Mouse (Mus musculus) cerebellum, adult 11-12 months (tissue): Measurements from ENCODE around the gene Eya2.
A peak's percentile ranks its signal among the peaks of the same experiment; 100 is the strongest.

Experiments
- DNase-seq: peaks from one replicate; pipeline ENCODE4 v3.0.0; 2022

The Eya2 gene

DNA sequence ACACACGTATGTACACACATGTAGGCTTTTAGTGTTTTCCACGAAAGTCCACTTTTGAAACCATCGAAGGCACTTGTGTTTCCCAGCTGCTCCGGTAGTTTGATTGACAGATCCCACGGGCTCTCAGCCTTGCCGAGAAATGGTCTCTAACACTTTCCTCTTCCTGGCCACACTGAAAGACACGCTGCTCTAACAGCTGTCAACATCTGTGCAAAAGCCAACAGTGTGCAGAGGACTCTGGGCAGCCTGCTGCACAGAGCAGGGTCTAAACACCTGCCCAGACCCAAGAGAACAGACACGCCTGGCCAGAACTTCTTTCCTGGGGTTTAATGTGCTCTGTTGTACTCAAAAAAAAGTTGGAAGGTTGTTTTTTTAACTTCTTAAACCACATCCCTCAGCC, 124.5 kb downstream of the Eya2 start:
- DNase-seq = no peak

DNA sequence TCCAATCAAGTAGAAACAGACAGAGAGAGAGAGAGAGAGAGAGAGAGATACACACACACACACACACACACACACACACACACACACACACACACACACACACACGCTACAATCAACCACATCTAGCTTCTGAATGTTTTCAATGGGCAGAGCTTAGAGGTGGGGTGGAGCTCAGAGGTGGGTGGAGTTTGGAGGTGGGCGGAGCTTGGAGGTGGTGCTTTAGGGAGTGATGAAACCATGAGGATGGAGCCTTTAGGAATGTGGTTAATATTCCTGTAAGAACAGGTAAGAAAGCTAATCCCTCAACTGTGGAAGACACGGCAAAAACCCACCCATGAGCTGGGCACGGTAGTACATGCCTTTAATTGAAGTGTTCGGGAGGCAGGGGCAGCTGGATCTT, 127.1 kb downstream of the Eya2 start:
- DNase-seq = no peak

DNA sequence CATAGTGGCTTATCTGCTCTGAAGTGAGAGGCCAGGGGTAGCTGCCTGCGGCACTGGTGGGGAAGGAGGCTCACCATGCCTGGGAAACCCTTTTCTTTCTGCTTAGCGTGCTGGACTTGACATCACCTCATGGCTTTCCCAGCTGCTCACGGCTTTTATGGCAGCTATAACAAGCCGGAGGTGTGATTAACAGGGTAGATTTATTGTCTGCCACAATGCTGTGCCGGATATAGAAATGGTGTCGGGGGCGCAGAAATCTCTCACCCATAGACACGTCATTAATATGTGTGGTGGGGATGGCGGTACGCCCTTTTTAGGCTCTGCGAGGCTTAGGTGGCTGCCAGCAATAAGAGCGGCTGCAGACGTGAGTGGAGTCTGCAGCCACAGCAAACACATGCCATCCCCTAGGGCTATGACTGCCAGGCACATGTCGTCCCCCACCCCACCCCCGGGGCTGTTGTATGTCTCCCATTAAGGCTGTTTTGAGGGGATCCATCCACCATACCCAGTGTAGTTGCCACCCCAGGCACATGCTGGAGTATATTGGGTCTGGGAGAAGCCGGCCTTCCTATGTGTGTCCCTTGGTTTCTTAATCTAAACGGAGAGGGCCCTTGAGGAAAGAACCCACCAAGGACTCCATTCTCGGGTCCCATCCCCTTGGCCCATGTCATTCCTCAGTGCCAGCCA, 137.9 kb downstream of the Eya2 start:
- no peak for DNase-seq

DNA sequence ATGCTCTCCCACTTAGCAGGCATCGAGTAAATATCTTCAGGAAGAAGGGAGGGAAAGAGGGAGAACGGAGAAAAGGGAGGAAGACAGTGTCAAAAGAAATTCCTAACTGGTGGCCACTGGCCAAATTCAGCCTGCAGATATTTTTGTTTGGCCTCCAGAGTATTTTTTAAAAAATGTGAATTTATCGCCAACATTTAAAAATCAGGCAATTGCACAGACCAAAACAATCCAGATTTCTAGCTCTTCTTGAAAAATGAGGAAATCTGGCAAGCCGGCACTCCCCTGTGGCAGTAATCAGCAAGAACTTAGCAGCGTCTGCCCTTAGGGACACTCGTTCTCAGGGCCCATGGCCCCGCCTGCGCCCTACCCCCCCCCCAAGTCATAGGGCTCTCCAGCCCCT, 138.9 kb downstream of the Eya2 start:
- DNase-seq = no peak

DNA sequence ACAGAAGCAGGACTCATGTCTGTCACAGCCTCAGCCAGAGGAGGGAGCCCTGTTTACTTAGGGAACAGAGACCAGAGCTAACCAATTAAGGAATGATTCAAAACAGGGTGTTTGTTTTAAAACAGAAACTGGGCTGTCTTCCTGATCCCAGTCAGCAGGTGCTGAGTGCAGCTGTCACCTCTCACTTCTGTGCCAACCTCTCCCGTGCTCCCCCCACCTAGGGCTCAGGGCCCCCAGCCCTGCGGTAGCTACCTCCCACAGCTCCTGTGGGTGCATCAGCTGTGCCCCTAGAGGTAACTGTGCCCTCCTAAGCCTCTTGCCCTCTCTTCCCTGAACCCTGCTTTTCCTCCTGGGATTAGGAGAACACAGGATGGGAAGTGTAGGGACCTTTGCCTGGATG, 141.5 kb downstream of the Eya2 start:
- no peak for DNase-seq

DNA sequence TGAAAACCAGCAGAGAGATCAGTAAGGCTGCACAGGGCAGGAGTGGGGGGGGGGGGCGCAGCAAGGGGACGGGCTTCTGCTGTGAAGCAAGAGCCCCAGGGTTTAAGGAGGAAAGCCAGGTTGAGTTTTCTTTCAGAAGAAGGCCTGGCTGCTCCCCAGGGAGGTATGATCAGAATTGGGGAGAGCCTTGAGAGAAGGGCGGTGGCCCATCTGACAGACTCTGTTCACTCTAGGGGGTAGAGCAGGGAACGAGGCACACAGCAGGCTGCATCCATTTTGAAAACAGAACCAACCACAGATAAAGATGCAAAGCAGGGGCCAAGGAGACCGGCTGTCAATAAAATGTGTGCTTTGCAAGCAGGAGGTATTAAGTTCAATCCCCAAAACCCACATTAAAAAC, 145.5 kb downstream of the Eya2 start:
- no peak for DNase-seq

DNA sequence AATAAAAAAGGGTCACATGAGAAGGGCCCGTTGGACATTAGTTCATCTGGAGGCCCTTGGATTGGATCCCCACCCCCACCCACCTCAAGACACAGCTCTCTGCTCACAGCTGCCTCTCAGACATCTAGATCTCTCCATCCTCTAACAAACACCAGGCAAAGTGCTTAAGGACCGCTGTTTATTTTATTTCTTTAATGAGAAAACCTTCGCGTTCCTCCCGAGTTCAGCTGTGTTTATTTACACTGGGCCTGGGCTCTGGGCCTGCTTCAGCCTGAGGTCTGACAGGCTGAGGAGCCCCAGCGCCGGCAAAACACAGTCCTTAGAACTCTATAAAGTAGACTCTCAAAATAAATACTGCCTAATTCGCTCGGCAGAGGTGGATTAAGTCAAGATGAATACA, 146.2 kb downstream of the Eya2 start:
- no peak for DNase-seq

DNA sequence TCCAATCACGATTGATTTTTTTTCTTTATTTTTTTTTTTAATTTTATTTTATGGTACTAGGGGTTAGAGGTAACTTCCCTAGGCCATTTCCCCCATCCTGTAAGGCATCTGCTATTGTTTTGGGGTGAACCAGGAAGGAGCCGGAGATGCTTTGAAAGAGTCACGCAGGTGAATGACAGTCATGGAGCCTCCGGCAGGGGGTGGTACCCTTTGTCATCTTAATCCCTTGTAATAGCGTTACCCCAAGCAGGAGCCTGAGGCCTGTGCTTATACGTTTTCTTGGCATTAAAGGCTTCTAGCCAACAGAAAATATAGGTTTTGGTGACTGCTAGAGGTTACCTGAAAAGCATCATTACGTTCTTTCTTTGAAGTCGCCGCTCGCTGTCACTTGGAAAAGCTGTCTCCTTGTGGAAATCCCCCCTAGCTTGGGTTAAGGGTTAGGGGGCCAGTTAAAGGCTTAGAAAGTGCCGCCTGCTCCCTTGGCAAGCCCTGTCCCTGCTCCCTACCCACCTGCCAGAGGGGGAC, 146.8 kb downstream of the Eya2 start:
- DNase-seq = no peak

DNA sequence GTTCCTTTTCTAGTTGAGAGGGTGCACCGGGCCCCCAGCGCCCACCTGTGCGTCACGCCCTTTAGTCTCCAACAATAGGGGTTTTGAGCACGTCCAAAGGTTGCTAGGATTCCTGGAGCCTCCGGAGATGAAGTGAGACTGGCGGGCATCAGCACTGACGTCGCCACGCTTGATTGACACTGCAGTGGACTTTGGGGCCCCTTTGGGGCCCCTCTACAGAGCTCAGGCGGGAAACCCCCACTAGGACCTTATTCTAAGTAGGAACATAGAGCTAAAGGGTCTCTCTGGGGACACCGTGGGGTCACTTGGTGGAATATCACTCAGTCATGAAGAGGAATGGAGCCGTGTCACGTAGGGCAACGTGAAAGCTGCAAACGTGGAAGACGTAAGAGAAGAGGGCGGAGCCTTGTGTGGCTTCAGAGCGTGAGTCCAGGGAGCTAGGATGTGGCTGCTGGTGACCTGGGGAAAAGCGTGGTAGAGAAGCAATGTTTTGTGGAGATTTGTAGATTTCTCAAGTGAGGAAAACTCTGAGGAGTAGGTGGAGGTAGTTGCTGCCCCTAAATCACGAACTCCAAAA, 147.5 kb downstream of the Eya2 start:
- no peak for DNase-seq

DNA sequence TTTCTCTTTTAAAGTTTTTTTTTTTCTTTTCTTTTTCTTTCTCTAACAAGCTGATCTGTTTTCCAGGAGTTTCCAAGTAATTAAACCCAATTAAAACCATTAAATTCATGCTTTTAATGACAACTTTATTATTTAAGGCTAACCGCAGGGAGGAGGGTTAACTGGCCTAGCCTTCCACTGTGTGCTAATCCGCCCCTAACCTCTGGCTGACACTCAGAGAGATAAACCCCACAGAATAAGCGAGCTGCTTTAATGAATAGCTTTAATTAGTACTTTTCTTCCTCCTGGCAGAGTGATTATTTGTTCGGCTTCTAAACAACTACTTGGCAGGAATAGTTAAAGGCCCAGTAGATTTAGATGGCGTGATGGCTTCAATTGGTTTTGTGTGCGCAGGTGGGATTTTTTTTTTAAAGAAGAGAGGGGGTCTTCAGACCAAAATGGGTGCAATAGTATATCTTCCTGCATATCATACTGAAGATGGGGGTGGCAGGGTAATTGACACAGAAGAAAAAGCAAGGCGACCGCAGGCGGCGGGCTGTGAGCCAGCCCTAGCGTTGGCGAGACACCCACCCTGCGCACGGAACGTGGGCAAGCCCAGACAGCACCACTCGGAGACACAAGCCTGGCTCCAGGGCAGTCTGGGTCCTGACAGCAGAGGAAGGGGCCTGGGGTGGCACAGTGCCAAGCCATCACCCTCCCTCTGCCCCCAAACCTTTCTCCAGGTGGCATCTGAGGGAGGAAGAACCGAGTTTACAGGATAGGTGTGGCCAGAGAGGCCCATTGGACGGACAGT, 150.7 kb downstream of the Eya2 start:
- no peak for DNase-seq

DNA sequence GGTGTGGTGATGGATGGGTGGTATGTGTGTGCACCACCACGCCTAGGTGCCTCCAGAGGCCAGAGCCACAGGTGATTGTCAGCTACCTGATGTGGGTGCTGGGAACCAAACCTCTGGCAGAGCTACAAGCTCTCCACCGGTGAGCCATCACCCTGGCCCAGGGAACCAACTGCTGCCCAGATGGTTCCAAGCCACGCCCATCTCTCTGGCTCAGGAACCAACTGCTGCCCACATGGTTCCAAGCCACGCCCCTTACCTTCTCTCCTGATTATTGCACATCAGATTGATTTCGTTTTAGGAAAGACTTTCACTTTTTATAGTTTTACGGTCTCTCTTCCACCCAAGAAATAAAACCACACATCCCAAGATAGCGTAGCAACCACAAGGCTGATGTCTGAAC, 153.1 kb downstream of the Eya2 start:
- DNase-seq = no peak

DNA sequence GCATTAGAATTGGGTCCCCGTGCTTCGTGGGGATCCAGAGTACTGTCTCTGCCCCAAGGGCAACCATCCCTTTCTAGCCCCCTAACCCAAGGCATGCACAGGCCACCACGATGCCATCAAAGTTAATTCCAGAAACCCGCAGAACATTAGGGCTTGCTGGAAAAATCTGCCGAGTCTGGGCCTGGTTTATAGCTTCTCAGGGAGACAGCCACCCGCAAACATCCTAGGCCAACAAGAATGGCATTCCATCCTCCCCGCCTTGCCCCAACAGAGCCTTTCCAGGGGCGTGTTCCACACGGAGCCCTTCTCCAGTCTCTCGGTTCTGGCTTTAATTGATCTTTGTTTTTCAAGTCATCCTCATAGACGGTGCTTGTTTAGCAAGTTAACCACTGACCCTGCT, 153.6 kb downstream of the Eya2 start:
- DNase-seq = no peak

DNA sequence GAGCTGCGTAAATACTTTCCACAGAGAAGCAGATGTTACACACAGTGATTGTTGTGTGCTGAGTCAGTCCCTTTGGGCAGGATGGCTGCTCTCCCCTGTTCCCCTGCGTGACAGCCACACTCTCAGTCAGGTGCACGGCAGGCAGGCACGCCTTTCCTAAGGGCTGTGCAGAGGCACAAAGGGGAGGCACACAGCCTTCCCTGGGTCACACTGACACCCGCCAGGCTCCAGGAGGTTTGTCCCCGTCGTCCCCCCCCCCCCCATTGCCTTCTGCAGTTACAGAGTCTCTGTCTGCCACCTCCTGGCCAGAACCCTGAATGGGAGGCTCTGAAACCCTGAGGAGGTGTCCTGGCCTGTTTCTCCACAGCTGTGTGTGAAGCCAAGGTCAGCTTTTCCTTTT, 156.2 kb downstream of the Eya2 start:
- DNase-seq = no peak

DNA sequence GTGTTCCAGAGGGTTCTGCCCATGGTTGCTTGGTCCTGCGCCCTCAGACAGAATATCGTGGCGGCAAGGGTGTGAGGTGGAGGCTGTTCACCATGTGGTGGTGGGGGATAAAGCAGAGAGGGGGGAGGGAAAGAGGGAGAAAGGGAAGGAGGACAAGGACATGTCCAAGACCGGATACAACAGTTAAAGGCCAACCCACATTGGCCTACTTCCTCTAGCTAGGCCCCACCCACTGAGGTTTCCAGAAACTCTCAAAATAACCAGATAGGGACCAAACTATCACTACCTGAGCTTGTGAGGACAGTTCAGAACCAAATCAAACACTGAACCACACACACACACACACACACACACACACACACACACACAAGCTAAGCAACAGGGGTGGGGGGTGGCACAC, 157.9 kb downstream of the Eya2 start:
- DNase-seq = no peak

DNA sequence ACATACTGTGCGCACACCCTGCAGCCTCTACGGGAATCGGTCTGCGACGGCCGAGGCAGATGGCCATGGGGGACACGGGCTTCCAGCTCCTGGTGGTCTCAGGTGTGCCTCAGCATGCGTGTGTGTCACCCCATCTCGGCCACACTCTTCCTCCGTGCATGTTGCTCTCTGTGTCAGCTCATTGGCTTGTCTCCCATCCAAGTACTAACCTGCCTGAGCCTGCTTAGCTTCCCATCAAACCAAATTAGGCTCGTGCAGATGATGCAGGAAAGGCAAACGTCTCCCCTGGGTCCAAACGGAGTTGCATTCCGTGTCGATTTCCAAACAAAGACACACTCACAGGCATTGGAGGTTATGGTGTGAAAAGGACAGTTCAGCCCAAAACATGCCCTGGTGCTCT, 163.0 kb downstream of the Eya2 start:
- no peak for DNase-seq

DNA sequence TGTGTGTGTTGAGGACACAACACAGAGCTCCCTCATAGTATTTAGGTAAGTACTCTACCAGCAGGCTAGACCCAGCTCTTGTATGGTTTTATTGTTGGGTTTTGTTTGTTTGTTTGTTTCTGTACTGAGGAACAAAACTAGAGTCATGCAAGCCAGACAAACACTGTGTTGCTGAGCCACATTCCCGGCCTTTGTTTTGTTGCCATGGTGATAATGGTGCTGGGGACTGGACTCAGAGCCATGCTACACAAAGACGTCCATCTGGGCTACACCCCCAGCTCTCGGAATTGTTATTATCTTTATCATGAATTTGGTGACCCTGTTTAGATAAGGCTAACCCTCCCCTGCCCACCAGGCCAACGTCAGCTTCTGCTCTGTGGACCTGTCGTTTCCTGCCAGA, 163.7 kb downstream of the Eya2 start:
- DNase-seq = no peak

DNA sequence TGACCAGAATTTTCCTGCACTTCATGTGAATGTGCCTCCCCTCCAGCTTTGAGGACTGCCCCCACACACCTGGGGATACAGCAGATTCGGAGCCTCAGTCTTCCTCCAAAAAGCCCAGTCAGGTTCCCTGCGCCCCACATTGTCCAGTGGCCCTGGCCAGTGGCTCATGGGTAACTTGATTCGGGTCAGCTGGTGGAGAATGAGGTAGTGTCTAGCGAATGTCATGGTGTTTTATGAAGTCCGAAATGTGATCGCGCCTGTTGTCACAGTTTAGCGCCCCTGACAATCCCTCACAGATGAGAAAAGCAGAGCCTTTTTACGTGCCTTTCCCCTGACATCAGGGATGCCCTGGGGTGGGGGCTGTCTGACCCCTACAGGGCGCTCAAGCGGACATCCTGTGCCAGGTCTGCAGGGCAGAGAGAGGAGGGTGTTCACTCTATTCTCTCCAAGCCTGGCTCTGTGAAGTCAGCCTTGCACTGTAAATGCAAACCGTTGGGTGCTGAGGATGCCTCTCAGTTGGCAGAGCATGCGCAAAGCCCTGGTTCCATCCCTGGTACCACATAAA, 164.7 kb downstream of the Eya2 start:
- no peak for DNase-seq

DNA sequence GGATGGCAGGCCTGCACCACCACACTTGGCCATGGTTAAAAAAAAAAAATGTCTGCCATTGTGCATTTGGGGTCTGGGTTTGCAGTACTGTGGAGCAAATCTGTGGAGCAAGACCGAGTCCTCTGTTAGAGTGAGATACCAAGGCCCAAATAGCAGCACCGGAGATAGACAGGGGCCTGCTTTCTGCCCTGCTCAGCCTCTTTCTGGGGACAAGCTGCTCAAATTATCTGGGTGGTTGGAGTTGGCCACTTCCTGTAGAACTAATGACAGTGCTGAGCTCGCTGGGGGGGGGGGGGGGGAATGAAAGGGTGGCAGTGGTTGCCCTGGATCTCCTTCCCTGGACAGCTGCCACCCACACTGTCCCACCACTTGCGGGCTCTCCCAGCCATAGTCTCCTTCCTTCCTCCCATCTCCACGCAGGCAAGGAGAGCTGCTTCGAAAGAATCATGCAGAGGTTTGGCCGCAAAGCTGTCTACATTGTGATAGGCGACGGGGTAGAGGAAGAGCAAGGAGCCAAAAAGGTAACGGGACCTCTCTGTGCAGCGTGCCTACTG, 174.1 kb downstream of the Eya2 start:
- no peak for DNase-seq

DNA sequence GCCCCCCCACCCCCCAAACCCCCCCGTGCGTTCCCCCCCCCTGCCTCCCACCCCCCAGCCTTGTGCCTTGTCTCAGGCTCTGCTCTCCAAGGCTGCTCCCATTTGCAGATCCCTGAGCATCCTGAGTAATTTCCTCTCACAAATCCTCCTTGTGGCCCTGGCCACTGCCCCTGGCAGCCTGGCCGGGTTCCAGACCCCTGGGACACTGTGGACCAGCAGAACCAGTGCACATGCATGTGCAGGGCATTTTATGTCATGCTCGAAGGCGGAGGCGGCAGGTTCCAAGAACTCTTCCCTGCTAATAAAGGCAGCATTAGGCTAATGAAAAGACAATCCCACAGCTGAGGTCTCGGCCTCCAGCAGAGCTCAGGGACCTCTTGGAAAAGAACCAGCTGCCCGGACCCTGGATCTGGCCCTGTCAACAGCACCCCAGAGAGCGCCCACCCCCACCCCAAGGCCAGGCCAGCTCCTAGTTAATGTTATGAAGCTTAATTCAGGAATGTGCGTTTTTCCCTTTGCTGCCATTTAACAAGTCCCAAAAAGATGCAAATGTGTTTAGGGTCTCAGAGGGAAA, 174.6 kb downstream of the Eya2 start:
- DNase-seq = no peak

DNA sequence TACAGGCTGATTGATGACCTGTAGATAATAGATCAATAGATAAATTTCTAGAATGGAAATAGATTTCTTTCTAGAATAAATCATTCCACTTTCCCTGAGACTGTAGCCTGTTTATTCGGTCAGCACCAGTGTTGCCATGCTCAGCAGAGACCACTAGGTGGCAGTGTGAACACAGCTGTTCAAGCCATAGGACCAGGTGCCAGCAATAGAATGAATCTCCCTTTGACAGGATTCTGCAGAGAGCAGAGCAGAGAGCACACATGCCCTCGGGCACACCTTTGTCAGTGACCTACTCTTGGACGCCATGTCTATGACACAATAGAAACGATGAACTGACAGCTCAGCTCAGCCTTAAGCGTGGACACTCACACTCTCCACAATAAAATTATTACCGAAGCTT, 184.1 kb downstream of the Eya2 start:
- DNase-seq = peak; percentile 77

DNA sequence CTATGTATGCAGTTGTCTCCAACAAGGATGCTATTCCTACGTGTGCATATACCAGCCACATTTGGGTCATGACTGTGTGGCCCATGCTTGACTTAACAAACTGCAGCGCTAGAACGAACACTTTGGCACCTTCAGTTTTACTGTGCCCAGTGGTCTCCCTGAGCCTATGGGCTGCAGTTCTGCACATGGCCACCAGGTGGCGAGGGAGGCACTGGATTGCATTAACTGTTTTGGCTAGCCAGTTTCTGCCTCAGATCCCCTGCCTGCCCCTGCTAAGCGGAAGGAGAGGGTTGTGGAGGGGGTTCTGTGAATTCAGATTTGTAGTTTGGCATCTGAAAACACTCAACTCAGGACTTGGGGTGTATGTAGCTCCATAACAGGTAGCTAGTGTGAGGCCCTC, 187.5 kb downstream of the Eya2 start:
- peak; percentile 64 for DNase-seq

DNA sequence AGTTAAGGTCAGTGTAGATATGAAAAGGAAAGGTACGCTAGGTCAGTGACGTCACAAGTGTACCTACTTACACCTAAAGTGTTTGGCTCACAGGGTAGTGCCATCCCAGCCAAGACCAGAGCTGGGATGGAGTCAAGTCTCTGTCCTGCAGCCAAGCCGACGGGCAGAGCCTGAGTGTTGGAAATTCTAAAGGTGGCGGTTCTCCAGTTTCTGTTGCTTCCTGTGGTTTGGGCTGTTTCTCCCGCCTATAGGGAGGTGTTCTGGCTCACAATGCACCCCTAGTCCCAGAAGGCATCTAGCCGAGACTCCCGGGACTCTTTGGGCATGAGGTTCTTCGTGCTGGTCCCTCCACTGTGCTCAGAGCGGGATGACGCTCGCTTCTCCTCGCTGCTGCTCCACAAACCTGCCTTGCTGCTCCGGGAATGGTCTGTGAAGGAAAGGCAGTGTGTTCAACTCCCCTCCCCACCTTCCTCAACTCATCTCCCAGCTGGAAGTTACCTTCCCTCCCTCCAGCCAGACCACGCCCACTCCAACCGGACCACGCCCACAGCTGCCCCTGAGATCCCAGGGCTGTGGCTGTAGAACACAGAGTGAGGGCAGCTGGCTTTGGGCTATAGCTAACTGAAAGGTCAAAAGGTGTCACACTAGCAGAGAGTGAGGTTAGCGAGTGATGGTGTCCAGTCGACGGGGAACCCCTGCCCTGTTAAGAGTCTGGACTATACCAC, 190.6 kb downstream of the Eya2 start:
- DNase-seq = peak; percentile 58
